Mouse (Mus musculus) hindbrain, embryonic 10.5 days (tissue): ENCODE measurements around the gene Cdh13. TPM values are rescaled to one million over a fixed set of nuclear protein-coding genes. Genes with fewer than 3 reads are reported as not detected.
A peak's percentile ranks its signal among the peaks of the same experiment; 100 is the strongest.

ENCODE experiments used
- DNase-seq: peaks from one replicate; pipeline ENCODE4 v3.0.0-alpha.2; 2017; ENCODE audit warnings: low spot score
- H3K27ac ChIP-seq: fragments of 300-500 bp; sonication (generic); 2 replicates; pipeline ENCODE4 v1.5.1; 2016; ENCODE audit warnings: mild to moderate bottlenecking, moderate library complexity
- H3K27me3 ChIP-seq: fragments of 300-500 bp; sonication (generic); 2 replicates; pipeline ENCODE4 v1.6.1; 2016; ENCODE audit warnings: mild to moderate bottlenecking; ENCODE audit not compliant: poor library complexity, insufficient read depth, severe bottlenecking
- H3K36me3 ChIP-seq: fragments of 300-500 bp; sonication (generic); 2 replicates; pipeline ENCODE4 v1.6.1; 2016; ENCODE audit warnings: mild to moderate bottlenecking, moderate library complexity
- H3K4me1 ChIP-seq: fragments of 300-500 bp; sonication (generic); replicated peaks from 2 replicates; pipeline ENCODE4 v1.6.1; 2016; ENCODE audit warnings: mild to moderate bottlenecking
- H3K4me3 ChIP-seq: fragments of 300-500 bp; sonication (generic); 2 replicates; pipeline ENCODE4 v1.5.1; 2016; ENCODE audit warnings: mild to moderate bottlenecking, moderate library complexity
- H3K9me3 ChIP-seq: fragments of 300-500 bp; sonication (generic); 2 replicates; pipeline ENCODE4 v1.6.1; 2016; ENCODE audit warnings: mild to moderate bottlenecking, moderate library complexity
- WGBS: fragments of 180-500 bp; shearing (Covaris S2); methylation state at CpG from one replicate; pipeline ENCODE4 v1.1.7; 2016; 5-methylcytosine and 5-hydroxymethylcytosine counted together
- polyA plus RNA-seq: library from polyadenylated mRNA; unstranded; fragments of >200 nt; fragmentation: Nextera tagmentation; extraction: Ambion mirVana; gene quantifications from 2 replicates; pipeline ENCODE4 v1.2.1, GENCODE M21; 2016

Cdh13 gene
- polyA plus RNA-seq, 1 experiment from 2014 or later = 8.5 TPM

DNA sequence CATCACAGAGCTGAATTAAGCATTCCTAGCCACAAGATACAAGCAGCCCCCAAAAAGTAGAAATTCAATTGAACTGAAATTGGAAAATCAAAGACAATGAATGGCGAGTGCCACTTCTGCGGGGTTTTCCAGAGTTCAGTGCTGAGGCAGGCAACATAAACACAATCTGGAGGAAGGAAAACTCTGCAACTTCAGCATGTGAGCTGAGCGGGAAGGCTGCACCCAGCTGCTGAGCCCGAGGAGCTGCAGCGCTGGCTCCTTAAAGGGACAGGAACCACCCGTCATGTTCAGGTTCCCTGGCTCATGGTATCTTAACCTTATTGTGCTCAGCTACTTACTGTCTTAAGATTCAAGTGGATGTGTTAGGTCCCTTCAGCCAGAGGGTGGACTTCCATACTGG, 814.7 kb downstream of the Cdh13 start:
- DNase-seq = no peak

DNA sequence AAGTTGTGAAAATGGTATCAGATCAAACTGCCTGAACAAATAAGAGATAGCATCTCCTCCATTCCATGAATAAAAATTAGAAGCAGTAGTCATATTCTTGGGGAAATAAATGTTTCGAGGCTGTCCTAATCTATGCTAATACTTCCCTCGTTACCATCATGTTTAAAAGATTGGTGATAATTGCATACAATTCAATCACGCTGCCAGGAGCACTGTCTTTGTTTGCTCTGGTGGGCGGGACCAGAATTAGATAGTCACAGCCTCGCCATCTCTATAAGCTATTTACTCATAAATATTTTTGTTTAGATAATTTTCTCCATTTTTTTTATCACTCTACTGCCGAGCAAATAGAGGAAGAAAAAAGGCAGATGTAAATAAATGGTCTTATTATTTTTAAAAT, 819.3 kb downstream of the Cdh13 start:
- no peaks in the 10 kb centered on the region for H3K27me3 ChIP-seq
- no peak for DNase-seq
- no peaks in the 10 kb centered on the region for H3K9me3 ChIP-seq
- H3K27ac ChIP-seq = no peak overlapping the region
- H3K4me3 ChIP-seq = no peak overlapping the region
- no peaks in the 10 kb centered on the region for H3K36me3 ChIP-seq
- 88% methylated on average over 6 of the region's 6 CpGs for WGBS
- peaks cover 5% of the 10 kb centered on the region; the same call in 1 of the 2 replicates for H3K4me1 ChIP-seq

More for the DNA sequence above, 814.7 kb downstream of the Cdh13 start:
- H3K36me3 ChIP-seq = no peaks in the 10 kb centered on the region
- 36% methylated on average over 6 of the region's 6 CpGs for WGBS
- no peak overlapping the region for H3K27ac ChIP-seq
- H3K9me3 ChIP-seq = no peaks in the 10 kb centered on the region
- peaks cover 27% of the 10 kb centered on the region for H3K4me1 ChIP-seq
- H3K4me3 ChIP-seq = no peak overlapping the region
- H3K27me3 ChIP-seq = no peaks in the 10 kb centered on the region

DNA sequence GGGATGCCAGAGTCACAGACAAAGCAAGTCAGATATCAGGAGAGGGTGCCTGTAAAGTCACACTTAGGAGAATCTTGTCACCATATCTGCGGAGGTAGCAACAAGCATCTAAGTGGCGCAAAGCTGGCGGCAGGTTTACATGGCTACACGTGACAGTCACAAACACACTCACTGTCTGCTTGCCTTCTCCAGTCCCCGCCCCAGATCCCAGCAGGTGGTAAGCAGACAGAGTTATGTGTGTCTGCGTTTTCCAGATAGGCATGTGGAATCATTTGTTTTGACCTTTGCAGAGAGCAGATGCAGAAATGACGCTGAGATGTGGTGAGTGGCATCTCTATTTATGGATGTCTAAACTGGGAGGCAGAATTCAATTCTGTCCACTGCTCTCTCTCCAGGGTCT, 826.1 kb downstream of the Cdh13 start:
- DNase-seq = no peak
- H3K9me3 ChIP-seq = no peaks in the 10 kb centered on the region
- 81% methylated on average over 7 of the region's 7 CpGs for WGBS
- no peak overlapping the region for H3K27ac ChIP-seq
- no peaks in the 10 kb centered on the region for H3K36me3 ChIP-seq
- no peak overlapping the region for H3K4me3 ChIP-seq
- peaks cover 4% of the 10 kb centered on the region; the same call in 1 of the 2 replicates for H3K4me1 ChIP-seq
- H3K27me3 ChIP-seq = no peaks in the 10 kb centered on the region

DNA sequence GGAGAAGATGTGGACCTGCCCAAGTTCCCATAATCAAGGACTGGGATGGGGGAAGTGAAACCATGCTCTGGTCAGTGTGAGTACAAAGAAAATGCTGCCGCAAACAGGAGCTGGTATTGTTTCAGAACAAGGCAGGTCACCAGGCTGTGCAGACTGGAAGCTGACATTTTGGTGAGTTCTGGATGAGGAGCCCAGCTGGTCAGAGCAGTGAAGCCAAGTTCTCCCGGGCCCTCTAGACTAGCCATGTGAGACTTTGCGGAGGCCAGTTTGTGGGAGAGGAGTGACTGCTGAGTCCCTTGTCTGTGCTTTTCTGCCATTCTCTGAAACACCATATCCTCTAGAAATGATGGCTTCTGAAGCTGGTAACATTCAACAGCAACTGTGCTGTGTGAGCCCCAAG, 829.3 kb downstream of the Cdh13 start:
- Histone ChIP-seq H3K36me3 (no peaks in the 10 kb centered on the region), H3K4me1 (peaks cover 4% of the 10 kb centered on the region; the same call in 1 of the 2 replicates), H3K9me3 (no peaks in the 10 kb centered on the region), H3K4me3 (no peak overlapping the region), H3K27me3 (no peaks in the 10 kb centered on the region), H3K27ac (no peak overlapping the region)
- no peak for DNase-seq
- WGBS = 84% methylated on average over 3 of the region's 3 CpGs

DNA sequence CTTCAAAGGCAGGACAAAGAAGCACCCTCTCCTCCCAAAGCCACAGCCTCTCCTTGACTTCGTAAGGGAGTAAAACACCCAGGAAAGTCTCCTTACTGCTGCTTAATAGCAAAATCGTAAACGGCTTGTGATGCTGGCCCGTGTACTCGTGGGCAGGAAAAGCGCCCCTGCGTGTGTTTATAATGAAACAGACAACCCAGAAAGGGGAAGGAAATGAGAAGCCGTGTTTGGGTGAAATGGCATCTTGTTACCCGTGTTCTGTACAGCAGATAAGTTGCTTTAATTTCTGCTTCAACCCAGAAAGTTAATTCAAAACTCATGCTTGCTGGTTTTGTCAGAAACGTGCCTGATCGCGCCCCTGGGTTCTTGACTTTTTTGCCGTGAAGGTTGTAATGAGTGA, 837.7 kb downstream of the Cdh13 start:
- 85% methylated on average over 13 of the region's 13 CpGs for WGBS
- H3K27me3 ChIP-seq = no peaks in the 10 kb centered on the region
- no peaks in the 10 kb centered on the region for H3K4me1 ChIP-seq
- no peaks in the 10 kb centered on the region for H3K36me3 ChIP-seq
- H3K4me3 ChIP-seq = no peak overlapping the region
- H3K27ac ChIP-seq = no peak overlapping the region
- no peak for DNase-seq
- no peaks in the 10 kb centered on the region for H3K9me3 ChIP-seq

DNA sequence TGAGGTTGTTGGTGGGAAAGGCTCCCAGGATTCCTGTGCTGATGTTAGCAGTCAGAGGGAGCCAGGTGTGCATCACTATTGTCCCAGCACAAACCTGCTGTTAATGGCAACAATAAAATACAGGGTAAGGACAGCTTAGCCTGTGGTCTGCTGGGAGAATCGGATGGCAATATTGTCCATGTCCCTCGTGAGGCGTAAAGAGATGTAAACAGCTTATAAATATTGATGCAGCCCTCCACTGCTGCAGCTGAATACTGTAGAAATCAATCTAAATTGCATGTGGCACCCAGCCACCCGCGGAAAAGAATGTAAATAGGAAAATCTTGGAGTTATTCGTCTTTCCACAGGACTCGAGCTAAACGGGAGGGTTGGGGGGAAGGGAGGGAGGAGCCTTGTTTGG, 844.3 kb downstream of the Cdh13 start:
- Histone ChIP-seq H3K27ac (peak overlapping the region; percentile 23; the same call in 1 of the 2 replicates), H3K4me1 (no peaks in the 10 kb centered on the region), H3K27me3 (no peaks in the 10 kb centered on the region), H3K9me3 (no peaks in the 10 kb centered on the region), H3K4me3 (no peak overlapping the region), H3K36me3 (no peaks in the 10 kb centered on the region)
- no peak for DNase-seq
- 74% methylated on average over 8 of the region's 8 CpGs for WGBS

DNA sequence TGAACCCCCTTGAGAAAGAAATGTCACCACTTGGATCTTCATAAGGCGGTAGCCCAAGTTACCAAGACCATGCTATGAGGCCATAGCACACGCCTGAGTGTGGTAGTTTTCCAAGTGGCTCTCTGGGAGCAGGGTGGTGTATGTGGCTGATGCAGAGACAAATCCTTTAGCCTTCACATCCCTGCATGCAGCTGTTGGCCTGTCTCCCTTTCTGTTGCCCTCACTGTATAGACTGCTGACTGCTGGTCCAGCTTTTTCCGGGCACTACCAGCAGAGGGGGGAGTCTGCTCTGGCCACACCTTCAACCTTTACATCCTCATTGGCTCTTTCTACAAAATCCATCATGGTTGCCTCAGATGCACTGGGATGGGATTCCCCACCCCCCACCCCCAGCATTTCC, 844.7 kb downstream of the Cdh13 start:
- Histone ChIP-seq H3K27me3 (no peaks in the 10 kb centered on the region), H3K9me3 (no peaks in the 10 kb centered on the region), H3K27ac (peak overlapping the region; percentile 23; the same call in 1 of the 2 replicates), H3K4me3 (no peak overlapping the region), H3K4me1 (no peaks in the 10 kb centered on the region), H3K36me3 (no peaks in the 10 kb centered on the region)
- DNase-seq = no peak
- WGBS = 74% methylated on average over 3 of the region's 3 CpGs

DNA sequence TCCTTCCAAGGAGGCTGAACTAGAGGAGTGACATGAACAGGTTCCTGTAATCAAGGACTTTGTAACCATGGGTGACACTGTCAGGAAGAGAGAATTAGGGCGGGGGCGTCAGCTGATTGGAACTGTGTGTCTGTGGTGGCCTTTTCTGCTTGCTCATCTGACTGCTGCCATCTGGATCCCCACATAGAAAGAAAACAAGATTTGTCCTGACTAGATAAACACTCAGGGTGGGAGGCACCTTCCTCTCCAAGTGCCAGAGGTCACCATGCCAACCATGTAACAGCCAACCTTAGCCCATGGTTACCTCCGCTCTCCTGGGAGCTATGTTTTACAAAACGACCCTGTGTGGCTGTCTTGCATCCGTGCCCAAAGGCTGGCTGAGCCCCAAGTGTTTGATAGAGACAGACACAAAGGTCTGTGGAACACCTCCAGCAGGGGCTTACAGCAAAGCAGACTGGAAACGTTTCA, 873.0 kb downstream of the Cdh13 start:
- no peaks in the 10 kb centered on the region for H3K27me3 ChIP-seq
- WGBS = 58% methylated on average over 6 of the region's 6 CpGs
- no peak overlapping the region for H3K4me3 ChIP-seq
- peaks cover 14% of the 10 kb centered on the region; the same call in 1 of the 2 replicates for H3K4me1 ChIP-seq
- DNase-seq = no peak
- H3K27ac ChIP-seq = no peak overlapping the region
- no peaks in the 10 kb centered on the region for H3K9me3 ChIP-seq
- H3K36me3 ChIP-seq = no peaks in the 10 kb centered on the region

DNA sequence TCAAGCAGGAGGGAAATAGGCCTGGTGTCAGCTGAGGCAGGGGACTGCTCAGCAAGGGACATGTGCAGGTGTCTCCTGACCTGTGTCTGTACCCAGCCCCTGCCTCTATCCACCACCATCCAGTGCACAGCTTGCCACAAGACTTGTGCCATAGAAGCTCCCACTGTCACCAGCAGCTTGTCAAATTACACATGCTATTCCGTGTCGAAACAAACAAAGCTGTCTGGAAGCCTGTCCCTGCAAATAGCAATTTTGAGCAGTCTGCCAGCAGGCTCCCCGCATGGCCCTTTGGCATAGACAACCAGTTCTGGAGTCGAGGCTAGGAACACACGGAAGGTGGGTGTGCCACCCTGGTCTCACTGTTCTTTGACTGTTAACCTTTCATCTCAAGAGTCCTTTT, 875.1 kb downstream of the Cdh13 start:
- 82% methylated on average over 5 of the region's 5 CpGs for WGBS
- DNase-seq = no peak
- H3K9me3 ChIP-seq = no peaks in the 10 kb centered on the region
- H3K4me1 ChIP-seq = peaks cover 14% of the 10 kb centered on the region; the same call in 1 of the 2 replicates
- no peak overlapping the region for H3K4me3 ChIP-seq
- no peak overlapping the region for H3K27ac ChIP-seq
- no peaks in the 10 kb centered on the region for H3K27me3 ChIP-seq
- no peaks in the 10 kb centered on the region for H3K36me3 ChIP-seq

DNA sequence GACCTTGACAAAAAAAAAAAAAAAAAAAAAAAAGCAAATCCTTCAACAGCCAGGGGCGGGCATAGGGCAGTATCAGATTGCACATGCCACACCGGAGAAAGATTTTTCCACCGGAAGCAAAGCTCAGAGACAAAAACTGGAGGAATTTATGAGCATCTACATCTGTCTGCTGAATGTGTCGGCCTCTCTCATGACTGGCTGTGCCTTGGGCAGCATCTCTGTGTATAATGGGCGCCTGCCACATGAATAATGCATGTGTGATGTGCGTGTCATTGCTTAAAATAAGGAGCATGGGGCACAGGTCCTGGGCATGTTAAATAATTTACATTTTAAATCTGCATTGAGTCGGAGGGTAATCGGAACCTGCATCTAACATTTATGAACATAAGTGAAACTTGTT, 876.3 kb downstream of the Cdh13 start:
- DNase-seq = peak; percentile 16
- 49% methylated on average over 8 of the region's 8 CpGs for WGBS

DNA sequence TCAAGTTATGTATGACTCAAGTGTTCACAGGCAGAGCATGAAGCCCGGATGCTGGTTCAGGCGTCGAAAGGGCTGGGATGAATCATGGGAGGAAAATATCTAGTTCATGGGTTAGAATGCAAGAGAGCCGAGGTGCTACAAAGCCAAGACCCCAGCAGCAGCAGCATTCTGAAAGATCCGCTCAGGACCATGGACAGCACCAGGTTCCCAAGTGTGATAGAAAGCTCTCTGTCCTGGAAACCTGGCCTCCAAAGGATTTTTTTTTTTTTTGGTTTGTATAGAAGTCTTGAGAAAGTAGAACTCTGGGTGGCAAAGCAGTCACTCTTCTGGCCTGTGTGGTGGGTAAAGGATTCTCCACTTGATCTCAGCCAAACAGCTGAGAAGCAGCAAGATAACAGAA, 880.5 kb downstream of the Cdh13 start:
- WGBS = 62% methylated on average over 5 of the region's 5 CpGs
- Histone ChIP-seq H3K9me3 (no peaks in the 10 kb centered on the region), H3K4me3 (no peak overlapping the region), H3K4me1 (peaks cover 6% of the 10 kb centered on the region; the same call in 1 of the 2 replicates), H3K36me3 (no peaks in the 10 kb centered on the region), H3K27ac (no peak overlapping the region), H3K27me3 (no peaks in the 10 kb centered on the region)
- DNase-seq = peak; percentile 46

More for the DNA sequence above, 876.3 kb downstream of the Cdh13 start:
- H3K27me3 ChIP-seq = no peaks in the 10 kb centered on the region
- peaks cover 14% of the 10 kb centered on the region; the same call in 1 of the 2 replicates for H3K4me1 ChIP-seq
- no peak overlapping the region for H3K4me3 ChIP-seq
- H3K9me3 ChIP-seq = no peaks in the 10 kb centered on the region
- no peak overlapping the region for H3K27ac ChIP-seq
- no peaks in the 10 kb centered on the region for H3K36me3 ChIP-seq

DNA sequence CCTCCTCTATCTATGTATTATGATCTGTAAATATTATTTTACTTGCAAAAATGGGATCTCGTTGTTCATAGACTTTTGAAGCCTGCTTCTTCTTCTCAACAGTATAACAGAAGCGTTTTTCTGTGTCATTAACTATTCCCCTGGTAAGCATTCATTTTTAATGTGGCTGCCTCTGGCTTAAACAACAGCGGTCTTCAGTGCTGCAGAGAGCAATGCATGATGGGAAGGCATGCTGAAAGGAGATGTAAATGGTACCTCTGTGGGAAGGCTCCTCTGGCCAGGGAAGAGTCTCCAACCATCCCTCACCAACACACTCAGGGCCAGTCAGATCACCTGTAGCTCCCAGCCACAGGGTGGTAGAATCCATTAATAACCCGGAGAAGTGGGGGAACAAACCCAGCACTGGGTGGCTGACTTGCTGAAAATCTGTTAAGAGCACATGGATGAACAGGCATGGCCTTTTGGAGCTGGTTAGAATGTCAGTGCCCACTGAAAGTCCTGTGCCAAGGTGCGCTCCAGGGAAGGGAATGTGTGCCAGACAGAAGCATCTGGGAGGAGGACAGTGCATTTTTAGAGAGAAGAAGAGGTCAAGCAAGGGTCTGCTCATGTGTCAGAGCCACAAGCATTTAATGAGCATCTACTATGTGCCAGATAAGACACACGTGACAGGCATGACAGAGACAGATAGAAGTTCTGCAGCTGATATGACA, 893.8 kb downstream of the Cdh13 start:
- Histone ChIP-seq H3K27ac (no peak overlapping the region), H3K4me3 (no peak overlapping the region), H3K27me3 (no peaks in the 10 kb centered on the region), H3K4me1 (0 out of 2 replicates have a peak, but pooled peaks cover 3% of the 10 kb centered on the region), H3K36me3 (no peaks in the 10 kb centered on the region), H3K9me3 (no peaks in the 10 kb centered on the region)
- DNase-seq = no peak
- 81% methylated on average over 6 of the region's 6 CpGs for WGBS

DNA sequence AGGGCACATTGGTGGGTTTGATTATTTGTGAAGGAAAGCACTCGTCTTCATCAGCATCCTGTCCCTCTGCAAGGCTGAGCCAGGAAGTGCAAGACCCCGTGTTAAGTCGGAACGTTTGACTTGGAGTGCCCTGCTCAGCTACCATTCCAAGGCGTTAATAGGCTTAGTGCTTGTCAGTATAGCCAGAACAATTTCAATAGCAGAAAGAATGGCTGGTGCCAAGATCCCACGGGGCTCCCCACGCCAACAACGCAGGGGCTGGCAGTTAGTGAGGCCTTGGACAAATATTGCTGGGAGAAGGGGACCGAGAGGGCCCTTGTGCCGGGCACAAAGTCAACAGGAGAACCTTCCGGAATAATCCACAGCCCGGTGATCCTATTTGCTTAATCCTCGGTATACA, 897.1 kb downstream of the Cdh13 start:
- Histone ChIP-seq H3K4me1 (0 out of 2 replicates have a peak, but pooled peaks cover 3% of the 10 kb centered on the region), H3K27me3 (no peaks in the 10 kb centered on the region), H3K9me3 (no peaks in the 10 kb centered on the region), H3K36me3 (no peaks in the 10 kb centered on the region), H3K4me3 (no peak overlapping the region), H3K27ac (no peak overlapping the region)
- 70% methylated on average over 13 of the region's 13 CpGs for WGBS
- DNase-seq = no peak
